Mouse (Mus musculus) heart, embryonic 16.5 days (tissue): ENCODE data around the gene Zranb2. TPM values are rescaled to one million over a fixed set of nuclear protein-coding genes. Genes with fewer than 3 reads are reported as not detected.
A peak's percentile ranks its signal among the peaks of the same experiment; 100 is the strongest.

Experiments used
- ATAC-seq: fragments of 200-750 bp; cut with Nextera tagmentation; replicated peaks from 2 replicates; pipeline ENCODE4 v1.8.0; 2017; ENCODE audit warnings: moderate number of reproducible peaks; ENCODE audit not compliant: insufficient read depth, low FRiP score; ENCODE audit errors: extremely low read depth
- H3K27ac ChIP-seq: fragments of 300-500 bp; sonication (generic); 2 replicates; pipeline ENCODE4 v1.5.1; 2014; ENCODE audit warnings: mild to moderate bottlenecking, low read length, control low read depth, moderate library complexity
- H3K27me3 ChIP-seq: fragments of 300-500 bp; sonication (generic); 2 replicates; pipeline ENCODE4 v1.6.1; 2014; ENCODE audit warnings: low read length, mixed read lengths; ENCODE audit not compliant: control insufficient read depth, insufficient read depth
- H3K36me3 ChIP-seq: fragments of 300-500 bp; sonication (generic); 2 replicates; pipeline ENCODE4 v1.6.1; 2014; ENCODE audit not compliant: control insufficient read depth, insufficient read depth
- H3K4me1 ChIP-seq: fragments of 300-500 bp; sonication (generic); 2 replicates; pipeline ENCODE4 v1.6.1; 2014; ENCODE audit warnings: low read length, mixed read lengths; ENCODE audit not compliant: control insufficient read depth, insufficient read depth
- H3K4me2 ChIP-seq: fragments of 300-500 bp; sonication (generic); 2 replicates; pipeline ENCODE4 v1.6.1; 2014; ENCODE audit warnings: low read depth, mild to moderate bottlenecking, control low read depth, low read length
- H3K4me3 ChIP-seq: fragments of 300-500 bp; sonication (generic); 2 replicates; pipeline ENCODE4 v1.5.1; 2014; ENCODE audit warnings: mild to moderate bottlenecking, control low read depth, low read length
- H3K9ac ChIP-seq: fragments of 300-500 bp; sonication (generic); 2 replicates; pipeline ENCODE4 v1.6.1; 2014; ENCODE audit warnings: low read length, control low read depth
- H3K9me3 ChIP-seq: fragments of 300-500 bp; sonication (generic); replicated peaks from 2 replicates; pipeline ENCODE4 v1.6.1; 2016; ENCODE audit warnings: low read length; ENCODE audit not compliant: control insufficient read depth
- WGBS: fragments of 180-500 bp; shearing (Covaris S2); extraction: QIAGEN DNeasy Blood & Tissue Kit; methylation state at CpG from one replicate; pipeline ENCODE4 v1.1.7; 2014; 5-methylcytosine and 5-hydroxymethylcytosine counted together
- polyA plus RNA-seq: library from polyadenylated mRNA; unstranded; fragments of >200 nt; fragmentation: Nextera tagmentation; extraction: Ambion mirVana; gene quantifications from 2 replicates; pipeline ENCODE4 v1.2.1, GENCODE M21; 2015

Zranb2 gene
- polyA plus RNA-seq: 56.6 and 62.0 TPM in 2 replicates

DNA sequence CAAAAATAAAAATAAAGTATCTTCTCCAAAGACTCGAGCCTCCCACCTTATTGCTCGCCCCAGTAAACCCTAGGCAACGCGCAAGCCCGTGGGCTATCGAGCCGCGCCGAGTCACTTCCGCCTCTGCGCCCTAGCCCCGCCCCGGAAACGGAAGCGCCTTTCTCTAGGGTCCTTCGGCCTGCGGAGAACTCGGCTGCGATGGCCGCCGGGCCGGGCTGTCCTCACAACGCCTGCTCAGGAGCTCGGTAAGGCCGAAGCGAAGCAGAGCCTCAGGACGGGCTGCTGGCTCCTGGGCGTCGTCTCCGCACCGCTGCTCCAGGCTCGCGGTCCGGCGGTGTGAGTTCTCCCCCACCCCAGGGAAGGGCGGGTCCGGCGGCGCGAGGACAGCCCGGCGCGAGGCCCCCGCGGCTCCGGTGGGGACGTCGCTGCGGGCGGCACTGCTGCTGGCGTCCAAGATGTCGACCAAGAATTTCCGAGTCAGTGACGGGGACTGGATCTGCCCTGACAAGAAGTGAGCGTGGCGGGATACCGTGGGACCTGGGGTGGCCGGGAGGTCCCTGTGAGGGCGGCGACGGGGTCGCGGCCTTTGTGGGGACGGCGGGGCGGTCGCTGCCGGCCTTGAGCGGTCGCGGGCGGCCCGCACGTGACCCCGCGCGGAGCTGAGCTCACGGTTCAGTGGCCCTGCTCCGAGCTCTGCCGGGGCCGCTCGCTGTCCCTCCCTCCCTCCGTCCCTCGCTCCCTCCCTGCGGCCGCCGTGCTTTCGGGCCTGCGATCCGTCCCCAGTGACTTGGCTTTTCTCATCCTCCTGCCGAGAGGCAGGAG, at the start of gene Zranb2:
Zranb2 (plus strand) TSS at position 197 of the 822 bp plus-strand sequence.
- Histone ChIP-seq H3K9me3 (peaks cover 9% of the 10 kb centered on the region), H3K36me3 (peaks cover 8% of the 10 kb centered on the region), H3K27me3 (peaks cover 31% of the 10 kb centered on the region), H3K4me1 (peaks cover 6% of the 10 kb centered on the region; the same call in 1 of the 2 replicates), H3K9ac (peak within 1 kb of the TSS; percentile 86), H3K4me3 (peak within 1 kb of the TSS; percentile 84), H3K27ac (peak within 1 kb of the TSS; percentile 93), H3K4me2 (peak within 1 kb of the TSS; percentile 74)
- WGBS: under 1% methylated on average over 90 of the region's 91 CpGs
- ATAC-seq: peak; percentile 95

DNA sequence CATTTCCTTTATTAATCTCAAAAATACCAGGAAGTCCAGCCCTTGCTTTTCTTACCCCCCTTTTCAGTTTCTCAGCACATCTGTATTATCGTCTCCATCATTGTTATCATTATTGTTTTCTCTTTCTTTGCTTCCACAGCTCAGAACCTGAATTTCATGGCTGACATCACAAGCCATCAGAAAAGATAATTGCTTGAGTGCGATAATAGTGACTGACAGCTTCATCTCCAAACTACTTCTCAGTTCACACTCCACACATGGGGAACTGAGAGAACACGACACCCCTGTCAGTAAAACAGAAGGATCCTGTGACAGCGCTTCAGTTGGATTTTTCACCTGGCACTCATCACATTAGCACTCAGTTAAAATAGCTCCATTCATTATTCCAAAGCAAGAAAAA, 41.9 kb upstream of the Zranb2 start:
- Histone ChIP-seq H3K27ac (no peak overlapping the region), H3K4me2 (no peak overlapping the region), H3K9me3 (no peaks in the 10 kb centered on the region), H3K9ac (no peak overlapping the region), H3K36me3 (no peaks in the 10 kb centered on the region), H3K27me3 (no peaks in the 10 kb centered on the region), H3K4me3 (no peak overlapping the region), H3K4me1 (peaks cover 6% of the 10 kb centered on the region)
- ATAC-seq: no peak
- WGBS: 39% methylated on average over 4 of the region's 4 CpGs

DNA sequence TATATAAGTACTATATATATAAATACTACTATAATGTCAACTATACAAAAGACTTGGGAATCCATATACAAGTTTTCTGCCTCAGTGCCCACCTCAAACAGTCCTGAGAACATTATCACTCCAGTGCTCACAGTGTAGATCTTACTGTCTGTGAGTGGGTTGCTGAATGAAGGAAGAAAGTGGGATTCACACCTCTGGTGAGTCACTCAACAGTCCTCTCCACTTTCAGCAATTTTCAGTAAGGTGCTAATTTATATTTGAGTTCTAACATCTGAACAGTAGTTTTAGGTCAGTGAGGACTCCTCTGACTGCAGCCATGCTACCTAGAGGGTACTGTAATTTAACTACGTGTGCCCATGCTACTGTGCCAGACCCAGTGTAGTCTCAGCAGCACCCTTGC, 31.7 kb upstream of the Zranb2 start:
- Histone ChIP-seq H3K9ac (no peak overlapping the region), H3K9me3 (no peaks in the 10 kb centered on the region), H3K27me3 (no peaks in the 10 kb centered on the region), H3K4me3 (no peak overlapping the region), H3K36me3 (no peaks in the 10 kb centered on the region), H3K4me1 (0 out of 2 replicates have a peak, but pooled peaks cover 2% of the 10 kb centered on the region), H3K4me2 (no peak overlapping the region), H3K27ac (no peak overlapping the region)
- 63% methylated on average over 1 of the region's 1 CpGs for WGBS
- ATAC-seq: no peak

DNA sequence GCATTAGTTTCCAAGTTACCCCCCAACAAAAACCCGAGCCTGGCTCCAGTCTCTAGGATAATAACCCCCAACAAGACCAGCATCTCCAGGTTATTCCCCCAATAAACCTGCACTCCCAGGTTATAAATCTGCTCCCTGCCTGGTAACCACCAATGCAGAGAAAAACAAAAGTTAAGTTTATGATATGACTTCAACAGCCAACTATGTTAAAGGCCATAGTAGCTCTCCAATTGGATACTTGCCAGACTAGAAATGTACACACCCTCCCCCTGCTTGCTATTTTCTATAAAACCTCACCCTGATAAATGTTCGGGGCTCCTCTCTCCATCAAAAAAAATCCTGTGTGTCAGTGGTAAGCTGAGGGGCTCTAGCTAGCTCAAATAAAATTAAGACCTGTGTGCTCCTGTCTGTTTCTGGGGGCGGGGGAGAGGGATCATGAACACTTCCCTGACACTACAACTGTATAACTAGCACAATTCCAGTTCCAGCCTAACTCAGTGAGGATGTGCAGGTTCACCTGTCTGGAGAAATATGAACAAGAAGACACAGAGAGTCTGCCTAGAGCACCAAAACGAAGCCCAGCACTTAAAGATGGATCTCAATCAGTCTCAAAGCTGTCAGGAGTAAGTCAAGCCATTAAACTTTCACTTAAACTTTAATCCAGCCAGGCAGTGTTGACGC, 19.7 kb upstream of the Zranb2 start:
- Histone ChIP-seq H3K27ac (no peak overlapping the region), H3K4me1 (peaks cover 11% of the 10 kb centered on the region), H3K36me3 (no peaks in the 10 kb centered on the region), H3K4me3 (no peak overlapping the region), H3K27me3 (no peaks in the 10 kb centered on the region), H3K9me3 (no peaks in the 10 kb centered on the region), H3K4me2 (no peak overlapping the region), H3K9ac (no peak overlapping the region)
- no peak for ATAC-seq
- WGBS: 65% methylated on average over 5 of the region's 5 CpGs

DNA sequence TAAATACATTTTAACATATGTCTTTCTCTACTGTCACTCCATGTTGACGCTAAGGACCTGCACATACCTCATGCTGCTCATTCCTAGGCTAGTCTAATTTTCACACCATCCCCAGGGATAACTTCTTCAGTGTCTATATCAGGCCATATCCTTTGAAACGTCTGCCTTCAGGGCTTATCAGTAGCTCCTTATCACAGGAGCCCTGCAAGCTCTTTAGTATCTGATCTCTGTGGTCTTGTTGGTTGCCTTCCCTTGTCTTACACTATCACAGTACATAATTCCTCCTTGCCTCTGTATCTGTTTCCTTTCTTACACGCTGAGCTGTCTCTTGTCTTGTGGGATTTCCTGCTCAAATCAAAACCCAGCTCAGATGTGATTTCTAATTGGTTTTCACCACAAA, 17.5 kb upstream of the Zranb2 start:
- H3K27ac ChIP-seq: no peak overlapping the region
- WGBS: 16% methylated on average over 3 of the region's 3 CpGs
- H3K36me3 ChIP-seq: no peaks in the 10 kb centered on the region
- no peaks in the 10 kb centered on the region for H3K27me3 ChIP-seq
- no peak overlapping the region for H3K9ac ChIP-seq
- H3K4me1 ChIP-seq: peaks cover 11% of the 10 kb centered on the region
- H3K4me2 ChIP-seq: no peak overlapping the region
- no peaks in the 10 kb centered on the region for H3K9me3 ChIP-seq
- ATAC-seq: no peak
- H3K4me3 ChIP-seq: no peak overlapping the region

DNA sequence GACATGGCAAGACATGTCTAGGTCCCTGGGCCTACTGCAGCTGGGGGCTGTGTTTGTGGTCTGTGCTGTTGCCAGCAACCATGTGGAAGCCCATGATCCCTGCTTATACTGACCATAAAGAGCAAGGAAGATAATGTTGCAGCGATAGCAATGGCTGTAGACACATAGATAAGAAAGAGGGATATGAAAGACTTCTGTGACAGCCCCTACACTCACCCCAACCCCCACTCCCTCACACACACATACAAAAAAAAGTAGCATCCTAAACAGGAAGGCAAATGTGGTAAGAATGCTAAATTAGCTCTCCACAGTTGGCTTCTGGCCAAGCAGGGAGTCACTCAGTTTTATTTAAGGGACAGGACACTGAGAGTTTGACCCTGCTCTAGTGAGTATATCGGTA, 16.0 kb upstream of the Zranb2 start:
- ATAC-seq: peak; percentile 49; the same call in 1 of the 2 replicates
- Histone ChIP-seq H3K4me2 (no peak overlapping the region), H3K4me1 (peaks cover 11% of the 10 kb centered on the region), H3K27me3 (peaks cover 6% of the 10 kb centered on the region; the same call in 1 of the 2 replicates), H3K4me3 (no peak overlapping the region), H3K9me3 (no peaks in the 10 kb centered on the region), H3K36me3 (no peaks in the 10 kb centered on the region), H3K9ac (no peak overlapping the region), H3K27ac (no peak overlapping the region)
- 11% methylated on average over 2 of the region's 2 CpGs for WGBS

DNA sequence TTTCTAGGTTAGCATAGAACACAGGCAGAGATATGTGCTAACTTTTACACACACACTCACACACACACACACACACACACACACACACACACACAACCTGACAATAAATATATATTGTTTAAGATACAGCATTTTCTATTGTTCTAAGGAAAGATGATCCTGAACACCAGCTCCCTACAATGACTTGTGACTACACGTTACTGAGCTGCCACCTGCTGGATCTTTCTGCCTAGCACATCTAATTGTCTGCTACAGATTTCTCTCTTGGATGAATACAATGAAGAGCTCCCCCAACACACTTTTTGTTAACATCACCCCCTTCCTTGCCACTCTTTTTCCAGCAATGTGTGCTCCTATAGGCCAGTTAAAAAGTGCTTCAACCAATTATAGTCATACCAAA, 13.5 kb upstream of the Zranb2 start:
- Histone ChIP-seq H3K9ac (no peak overlapping the region), H3K27me3 (peaks cover 15% of the 10 kb centered on the region), H3K9me3 (no peaks in the 10 kb centered on the region), H3K36me3 (no peaks in the 10 kb centered on the region), H3K4me3 (no peak overlapping the region), H3K4me2 (no peak overlapping the region), H3K4me1 (peaks cover 11% of the 10 kb centered on the region), H3K27ac (no peak overlapping the region)
- WGBS: 0% methylated on average over 1 of the region's 1 CpGs
- no peak for ATAC-seq

DNA sequence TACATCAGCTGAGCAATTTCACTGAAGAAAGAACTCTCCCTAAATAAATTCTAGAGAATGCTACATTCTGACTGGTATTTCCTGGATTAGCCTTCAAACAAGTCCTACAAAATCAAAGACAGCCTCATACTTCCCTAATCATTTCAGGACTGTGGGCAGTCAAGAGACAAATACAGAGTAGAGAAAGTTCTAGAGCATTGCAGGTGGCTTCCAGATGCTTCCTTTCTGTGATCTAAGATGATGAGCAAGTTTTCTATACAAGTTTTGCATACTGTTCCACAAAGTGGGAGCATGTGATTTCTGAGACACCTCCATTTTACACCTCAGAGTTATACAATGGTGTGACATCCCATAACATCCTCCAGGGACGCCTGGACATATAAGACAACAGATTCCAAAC, 10.1 kb upstream of the Zranb2 start:
- no peak overlapping the region for H3K27ac ChIP-seq
- no peaks in the 10 kb centered on the region for H3K36me3 ChIP-seq
- no peak overlapping the region for H3K4me2 ChIP-seq
- H3K27me3 ChIP-seq: peaks cover 30% of the 10 kb centered on the region
- no peaks in the 10 kb centered on the region for H3K4me1 ChIP-seq
- no peak overlapping the region for H3K9ac ChIP-seq
- 26% methylated on average over 1 of the region's 1 CpGs for WGBS
- H3K9me3 ChIP-seq: no peaks in the 10 kb centered on the region
- no peak for ATAC-seq
- H3K4me3 ChIP-seq: no peak overlapping the region

DNA sequence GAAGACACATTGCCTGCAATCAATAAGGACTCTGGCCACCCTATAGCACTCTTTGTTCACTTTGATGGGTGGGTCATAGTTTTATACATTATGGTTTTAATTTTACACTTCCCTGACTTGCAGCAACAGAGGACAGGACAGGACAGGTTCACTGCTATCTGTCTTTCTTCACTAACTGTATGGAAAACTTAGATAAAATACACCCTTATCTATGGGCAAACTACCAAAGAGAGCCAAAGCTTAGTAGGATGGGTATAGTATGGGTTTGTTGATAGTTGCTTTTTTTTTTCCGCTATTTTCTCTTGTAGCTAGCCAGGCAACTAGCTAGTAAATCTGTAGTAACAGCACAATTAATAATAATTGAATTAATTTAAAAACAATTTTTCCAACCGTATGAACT, 2.4 kb upstream of the Zranb2 start:
- no peak for ATAC-seq
- H3K4me3 ChIP-seq: no peak overlapping the region
- WGBS: 74% methylated on average over 2 of the region's 2 CpGs
- H3K27me3 ChIP-seq: peaks cover 42% of the 10 kb centered on the region
- peaks cover 9% of the 10 kb centered on the region for H3K9me3 ChIP-seq
- H3K9ac ChIP-seq: no peak overlapping the region
- no peak overlapping the region for H3K27ac ChIP-seq
- no peaks in the 10 kb centered on the region for H3K36me3 ChIP-seq
- H3K4me2 ChIP-seq: no peak overlapping the region
- H3K4me1 ChIP-seq: peaks cover 6% of the 10 kb centered on the region; the same call in 1 of the 2 replicates
